8 mouse cellular contexts compared by ENCODE assay signal in genomic region chr13:53309661-53310160, GRCm38 (mm10). TPM values are rescaled to one million over a fixed set of nuclear protein-coding genes. Genes with fewer than 3 reads are reported as not detected.
DNase-seq lines count a peak whose midpoint lies in the region; ATAC-seq and TF ChIP-seq lines count a peak whose summit lies in the region.

No protein-coding gene starts in this region.

- H3K9ac ChIP-seq in intestine, embryonic 15.5 days: peak overlapping the region; percentile 2; the same call in 1 of the 2 replicates
- H3K9ac ChIP-seq in midbrain, embryonic 14.5 days (replicated peaks; ENCODE audit: low read length): peak overlapping the region; percentile 49

- WGBS in lung, adult 2 months: 4% methylated on average over 15 of the region's 15 CpGs
- WGBS in intestine, embryonic 15.5 days: under 1% methylated on average over 15 of the region's 15 CpGs
- WGBS in midbrain, embryonic 14.5 days: 4% methylated on average over 15 of the region's 15 CpGs

- intact Hi-C loops in left cerebral cortex, postnatal 14 days (cut with DNase I): no loop called here

- peak overlapping the region; percentile 50 for H3K4me2 ChIP-seq in intestine, embryonic 15.5 days (replicated peaks)
- H3K4me2 ChIP-seq in midbrain, embryonic 14.5 days (ENCODE audit: low read length): peak overlapping the region; percentile 59

- peak overlapping the region; percentile 84 for H3K27ac ChIP-seq in intestine, embryonic 15.5 days
- 0 out of 2 replicates have a peak overlapping the region, but pooled peaks have one; percentile 32 for H3K27ac ChIP-seq in midbrain, embryonic 14.5 days (replicated peaks; ENCODE audit: low read depth, low read length)

- peak overlapping the region; percentile 28 for H3K4me3 ChIP-seq in lung, adult 2 months (replicated peaks; ENCODE audit: extremely low read depth, low read depth, low read length)
- H3K4me3 ChIP-seq in intestine, embryonic 15.5 days (replicated peaks): peak overlapping the region; percentile 17
- peak overlapping the region; percentile 24 for H3K4me3 ChIP-seq in midbrain, embryonic 14.5 days (replicated peaks; ENCODE audit: low read depth, low read length)

- DNase-seq in lung, adult 2 months: peak; percentile 12
- DNase-seq in lung, postnatal 25 days (ENCODE audit: low spot score): no peak
- DNase-seq in frontal cortex, postnatal 25 days (ENCODE audit: low spot score in 2 of 2): peak; percentile 11 to 13
- DNase-seq in left cerebral cortex, postnatal 14 days (ENCODE audit: low spot score in 2 of 2): peak; percentile 23 to 41
- peak; percentile 75 for DNase-seq in midbrain, embryonic 14.5 days
- DNase-seq in telencephalon, adult 2 months (ENCODE audit: low read depth, low spot score): peak; percentile 33
- no peak for DNase-seq in cerebellum, adult 8-10 months

- no peak for TF ChIP-seq CTCF in lung, adult 2 months (IDR thresholded peaks at IDR 0.05; ENCODE audit: insufficient read depth, low read length)

- no peaks in the 10 kb centered on the region for H3K27me3 ChIP-seq in intestine, embryonic 15.5 days (replicated peaks)
- H3K27me3 ChIP-seq in midbrain, embryonic 14.5 days (ENCODE audit: control insufficient read depth, insufficient read depth, low read length): no peaks in the 10 kb centered on the region; the same call in 1 of the 2 replicates

- peak; percentile 94 for ATAC-seq in intestine, embryonic 15.5 days
- no peak; the same call in 1 of the 2 replicates for ATAC-seq in midbrain, embryonic 14.5 days (ENCODE audit: low FRiP score, low TSS enrichment)

- no peaks in the 10 kb centered on the region for H3K36me3 ChIP-seq in intestine, embryonic 15.5 days
- H3K36me3 ChIP-seq in midbrain, embryonic 14.5 days (ENCODE audit: control insufficient read depth, insufficient read depth, low read length): no peaks in the 10 kb centered on the region

- TF ChIP-seq POLR2A in lung, adult 2 months (IDR thresholded peaks at IDR 0.05; ENCODE audit: borderline replicate concordance, extremely low read depth, low read depth, low read length): no peak

- no peaks in the 10 kb centered on the region for H3K9me3 ChIP-seq in intestine, embryonic 15.5 days
- H3K9me3 ChIP-seq in midbrain, embryonic 14.5 days (ENCODE audit: control insufficient read depth, low read length): no peaks in the 10 kb centered on the region

- H3K4me1 ChIP-seq in lung, adult 2 months (ENCODE audit: control insufficient read depth, insufficient read depth, low read length): no peaks in the 10 kb centered on the region
- peaks cover 17% of the 10 kb centered on the region for H3K4me1 ChIP-seq in intestine, embryonic 15.5 days (replicated peaks)
- H3K4me1 ChIP-seq in midbrain, embryonic 14.5 days (ENCODE audit: control insufficient read depth, insufficient read depth, low read length): 0 out of 2 replicates have a peak, but pooled peaks cover 5% of the 10 kb centered on the region

RNA-seq across cellular contexts. Expression of gene Ror2, which starts 23.8 kb away (rescaled TPM):
- polyA plus RNA-seq in lung, adult 2 months (2012; rRNA removed): 4.0 and 4.3 TPM in 2 replicates
- 18.8 and 19.3 TPM in 2 replicates for polyA plus RNA-seq in intestine, embryonic 15.5 days (2015; fragmentation: Nextera tagmentation; extraction: Ambion mirVana)
- 1 to 10 TPM; 1.6 TPM for total RNA-seq in left cerebral cortex, postnatal 14 days (2021)
- 0.82 and 3.2 TPM in 2 replicates for polyA plus RNA-seq in midbrain, embryonic 14.5 days (2014; fragmentation: Nextera tagmentation; extraction: Ambion mirVana)

Comparison
In these comparisons a context has a peak if more than half of its experiments do, and no peak if none do; other contexts are left out.
1. DNase-seq: peak in lung, adult 2 months (single experiment), frontal cortex, postnatal 25 days (2 of 2), left cerebral cortex, postnatal 14 days (2 of 2), midbrain, embryonic 14.5 days (single experiment) and telencephalon, adult 2 months (single experiment); none in lung, postnatal 25 days (single experiment) and cerebellum, adult 8-10 months (single experiment).
2. Peak in every context shown above with its lines, with median percentiles within 50 percentile points of each other: H3K4me3 ChIP-seq.